Mouse (Mus musculus): ENCODE data around the gene Cox20. TPM values are rescaled to one million over a fixed set of nuclear protein-coding genes. Genes with fewer than 3 reads are reported as not detected.
A peak's percentile ranks its signal among the peaks of the same experiment; 100 is the strongest.
"Not testable (repeated sequence)": the region's sequence is repeated elsewhere in the genome, so short reads cannot be mapped to it uniquely, and the experiment has no call there.

Gene Cox20
- polyA plus RNA-seq, 2 experiments from 2014 or later: 151 to 205 TPM

DNA sequence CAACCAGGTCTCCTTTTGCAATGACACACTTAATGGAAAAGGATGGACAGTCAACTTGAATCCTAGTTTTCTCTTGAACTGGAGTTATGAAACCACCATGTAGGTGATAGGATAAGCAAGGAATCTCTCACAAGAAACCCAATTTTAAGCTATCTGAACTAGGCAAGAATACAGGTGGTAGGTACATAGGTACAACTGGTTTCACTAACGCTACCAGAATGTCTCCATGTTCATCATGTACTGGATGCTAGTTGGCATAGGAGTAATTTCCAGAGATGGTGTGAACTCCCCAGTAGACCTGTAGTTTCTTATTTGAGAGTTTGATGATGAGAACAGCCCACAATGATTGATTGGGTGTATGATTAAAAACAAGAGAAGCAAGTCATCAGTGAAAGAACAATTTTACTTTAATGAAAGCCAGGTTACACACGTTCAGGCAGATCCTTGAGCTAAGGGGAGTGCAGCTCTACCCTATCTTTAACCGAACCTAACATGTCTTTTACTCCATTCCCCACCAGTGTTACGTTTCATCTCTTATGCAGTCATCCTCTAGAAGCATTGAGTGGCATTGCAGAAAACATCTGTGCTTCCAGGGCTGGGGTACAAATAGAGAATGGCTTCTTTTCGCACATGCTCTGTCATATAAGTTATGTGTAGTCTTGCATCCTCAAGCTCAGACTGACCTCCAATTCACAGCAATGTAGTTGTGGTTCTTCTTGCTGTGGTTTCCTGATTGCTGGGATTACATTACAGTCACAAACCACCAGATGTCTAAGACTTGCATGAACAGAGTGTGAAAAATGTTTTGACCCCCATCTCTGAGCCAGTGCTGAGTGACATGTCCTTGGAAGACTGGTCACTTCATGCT, 2.0 kb downstream of the Cox20 start:
- ATAC-seq: no peak

DNA sequence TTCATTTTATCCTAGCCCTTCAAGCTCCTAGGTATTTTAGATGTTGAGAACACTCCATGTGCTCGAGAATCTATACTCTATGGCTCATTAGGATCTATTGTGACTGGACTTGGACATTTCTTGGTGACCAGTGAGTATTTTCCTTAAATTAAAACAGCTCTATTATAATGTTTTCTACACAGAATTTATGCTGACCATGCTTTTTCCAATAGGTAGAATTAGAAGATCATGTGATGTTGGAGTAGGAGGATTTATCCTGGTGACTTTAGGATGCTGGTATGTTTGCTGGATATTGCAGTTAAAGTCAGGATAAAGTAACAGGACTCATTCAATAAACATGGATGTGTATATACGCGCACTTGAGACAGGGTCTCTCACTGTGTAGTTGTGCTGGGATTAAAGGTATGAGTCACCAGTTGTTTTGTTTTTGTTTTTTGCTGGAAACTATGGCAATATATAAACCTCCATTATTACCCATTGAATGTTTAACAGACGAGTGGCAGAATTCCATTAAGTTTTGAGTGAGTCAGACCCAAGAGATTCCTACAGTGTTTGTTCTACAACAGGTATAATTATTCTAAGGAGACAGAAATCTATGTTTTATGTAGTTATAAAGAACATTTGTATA, 2.9 kb downstream of the Cox20 start:
- no peak for ATAC-seq

DNA sequence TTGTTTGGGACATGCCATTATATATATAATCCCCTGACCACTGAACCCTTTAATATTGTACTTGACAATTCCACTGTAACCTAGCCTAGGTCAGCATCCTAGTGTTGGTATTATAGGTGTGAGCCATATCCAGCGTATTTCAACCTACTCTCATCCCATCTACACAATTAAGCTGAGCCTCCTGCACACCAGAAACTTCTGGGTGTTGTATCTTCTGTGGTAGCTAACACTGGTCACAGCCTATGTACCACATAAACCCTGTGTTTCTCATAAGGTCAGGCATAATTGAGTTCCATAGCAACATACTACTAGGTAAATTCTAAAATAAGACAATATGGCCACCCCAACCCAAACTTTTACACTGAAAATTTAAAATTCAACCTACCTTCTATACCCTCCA, 4.3 kb downstream of the Cox20 start:
- no peak for ATAC-seq

DNA sequence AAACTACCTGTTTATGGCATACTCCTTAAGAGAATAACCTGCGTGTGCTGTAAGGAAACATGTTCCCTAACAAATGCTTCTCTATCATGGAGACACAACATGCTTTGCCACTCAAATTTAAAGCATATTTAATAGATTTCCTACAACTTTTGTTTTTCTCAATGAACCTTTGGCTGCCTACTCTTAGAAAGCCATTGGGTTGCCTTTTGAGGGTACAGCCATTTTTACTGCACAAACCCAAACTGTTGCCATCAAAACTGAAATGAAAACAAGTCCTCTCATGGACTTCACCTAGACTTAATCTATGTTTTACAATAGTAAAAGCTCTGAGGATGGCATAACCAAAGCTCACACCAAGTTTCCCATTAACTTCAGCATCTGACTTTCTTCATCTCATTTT, 5.6 kb downstream of the Cox20 start:
- no peak for ATAC-seq

DNA sequence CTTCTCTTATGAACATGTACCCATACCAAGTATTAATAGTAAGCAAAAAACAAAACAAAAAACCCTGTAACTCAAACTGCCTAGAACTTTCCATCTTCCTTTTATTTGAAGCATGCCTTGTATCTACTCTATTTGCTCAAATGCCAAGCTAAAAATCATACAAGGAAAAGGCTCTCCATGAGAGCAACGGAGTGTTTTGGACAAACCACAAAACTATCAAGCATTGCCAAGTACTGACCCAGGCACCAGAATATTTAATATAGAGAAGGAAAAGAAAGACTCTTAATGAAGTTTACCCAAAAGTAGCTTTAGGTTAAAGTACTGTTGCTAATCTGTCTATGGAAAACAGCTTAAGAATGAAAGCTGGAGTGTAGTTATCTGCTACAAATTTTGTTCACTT, 7.4 kb downstream of the Cox20 start:
- no peak for ATAC-seq

DNA sequence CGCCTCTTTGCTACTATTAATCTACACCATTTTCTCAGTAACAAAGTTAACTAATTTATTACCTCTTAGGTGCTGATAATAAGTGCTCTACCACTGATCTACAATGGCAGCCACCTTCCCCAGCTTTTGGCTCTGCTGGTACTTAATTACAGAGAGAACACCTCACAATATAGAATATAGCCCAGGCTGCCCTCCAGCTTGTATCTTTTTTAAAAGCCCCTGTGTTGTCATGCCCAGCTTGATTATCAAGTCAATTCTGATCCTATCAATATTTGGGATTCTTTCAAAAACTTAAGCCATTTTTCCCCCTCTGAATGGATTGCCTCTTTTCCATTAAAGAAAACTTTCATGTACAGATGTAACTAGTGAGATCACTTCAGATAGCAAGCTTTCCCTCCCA, 8.0 kb downstream of the Cox20 start:
- ATAC-seq: no peak

DNA sequence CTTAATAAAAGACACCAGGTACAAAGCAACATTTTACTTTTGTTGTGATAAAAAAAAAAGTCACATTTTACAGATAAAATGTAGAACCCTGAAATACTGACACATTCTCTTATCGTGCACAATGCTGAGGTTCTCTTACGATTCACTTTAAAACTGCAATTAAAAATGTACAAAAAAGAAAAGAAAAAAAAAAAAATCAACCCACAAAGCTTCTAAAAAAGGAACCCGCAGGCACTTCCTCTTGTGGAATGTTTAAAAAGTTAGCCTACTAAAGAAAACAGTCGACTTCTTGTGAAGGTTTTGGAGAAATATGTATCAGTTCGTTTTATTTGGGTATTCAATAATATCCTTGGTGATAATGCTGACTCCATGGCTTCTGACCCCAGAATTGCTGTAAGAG, 10.1 kb downstream of the Cox20 start:
- no peak for ATAC-seq

DNA sequence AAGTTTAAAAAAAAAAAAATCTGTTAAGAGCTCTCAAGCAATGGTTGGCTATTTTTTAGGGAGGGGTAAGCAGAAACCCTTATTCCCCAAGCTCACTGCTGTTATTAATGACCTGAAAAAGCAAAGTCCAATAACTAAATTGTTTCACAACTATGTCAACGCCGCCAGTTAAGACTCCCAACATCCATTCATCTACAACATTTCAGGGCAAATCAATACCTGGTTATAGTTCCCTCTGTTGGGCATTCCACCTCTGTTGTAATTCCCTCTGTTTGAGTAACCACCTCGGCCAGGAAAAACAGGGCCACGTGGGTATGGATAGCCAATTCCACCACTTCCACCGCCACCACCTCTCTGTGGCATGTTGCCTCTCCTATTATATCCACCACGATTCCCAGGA, 11.0 kb downstream of the Cox20 start:
- no peak for ATAC-seq

DNA sequence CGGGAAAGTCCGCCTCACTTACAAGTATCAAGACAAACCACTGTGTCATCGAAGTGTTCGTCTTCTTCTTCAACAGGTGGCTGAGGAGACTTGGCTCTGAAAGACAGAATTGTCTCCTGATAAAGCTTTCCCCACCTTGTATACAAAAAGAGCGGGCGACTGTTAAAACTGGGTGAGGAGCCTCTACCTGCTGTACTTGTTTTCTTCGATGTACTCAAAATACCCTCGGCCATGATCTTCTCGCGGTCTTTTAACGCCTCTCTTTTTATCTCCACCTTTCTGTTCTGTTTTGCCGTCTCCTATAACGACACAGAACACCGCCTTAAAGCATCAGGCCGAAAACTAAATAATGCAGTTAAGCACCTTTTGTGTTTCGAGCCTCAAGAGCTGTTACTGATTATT, 16.9 kb downstream of the Cox20 start:
- ATAC-seq: peak; percentile 11

DNA sequence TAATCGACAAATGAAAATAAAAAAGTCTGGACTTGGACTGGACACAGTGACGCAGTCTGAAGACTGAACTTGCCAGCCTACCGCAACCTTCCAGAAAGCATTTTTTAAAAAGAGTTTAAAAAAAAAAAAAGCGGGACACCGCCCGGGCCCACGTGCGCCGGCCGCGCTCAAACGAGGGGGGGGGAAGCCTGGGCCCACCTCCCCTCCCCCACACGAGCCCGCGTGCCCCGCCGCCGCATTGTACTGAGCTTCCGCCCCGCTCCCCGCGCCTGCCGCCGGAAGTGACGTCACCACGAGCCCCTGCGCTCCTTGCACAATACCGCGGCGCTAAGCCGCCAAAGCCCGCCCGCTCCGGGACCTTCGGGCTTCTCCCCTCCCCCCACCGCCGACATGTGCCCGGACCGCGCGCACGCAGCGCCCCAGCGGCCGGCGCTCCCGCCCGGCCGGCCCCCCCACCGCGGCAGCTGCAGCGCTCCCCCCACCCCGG, 17.4 kb downstream of the Cox20 start:
- ATAC-seq: peak; percentile 63

DNA sequence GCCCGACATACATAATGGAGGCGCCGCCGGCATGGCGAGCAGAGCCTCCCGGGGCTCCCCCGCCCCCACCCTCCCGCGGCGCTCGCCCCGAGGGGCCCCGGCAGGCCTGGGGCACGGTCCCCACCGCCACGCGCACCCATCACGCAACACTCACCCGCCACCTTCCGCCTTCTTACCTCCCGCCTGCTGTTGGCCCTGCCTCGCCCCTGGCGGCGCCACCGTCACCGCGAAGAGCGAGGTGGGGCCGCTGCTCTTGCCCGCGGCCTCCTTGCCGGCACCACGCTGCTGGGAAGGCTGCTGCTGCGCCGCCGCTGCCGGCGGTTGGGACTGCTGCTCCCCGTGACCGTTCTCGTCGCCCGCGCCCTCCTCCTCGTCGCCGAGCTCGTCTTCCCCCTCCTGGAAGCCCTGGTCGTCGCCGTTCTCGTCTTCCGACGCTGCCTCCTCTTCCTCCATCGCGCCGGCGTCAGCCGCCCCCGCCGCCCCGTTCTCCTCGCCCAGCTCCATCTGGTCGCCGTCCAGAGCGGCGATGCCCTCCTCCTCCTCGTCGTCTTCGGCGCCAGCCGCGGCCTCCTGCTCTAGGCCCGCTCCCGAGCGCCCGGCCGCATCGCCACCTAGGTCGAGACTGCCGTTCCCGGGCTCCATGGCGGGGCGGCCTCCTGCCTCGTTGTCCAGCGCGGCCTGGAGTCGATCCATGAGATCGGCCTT, 18.0 kb downstream of the Cox20 start:
- peak; percentile 33 for ATAC-seq

DNA sequence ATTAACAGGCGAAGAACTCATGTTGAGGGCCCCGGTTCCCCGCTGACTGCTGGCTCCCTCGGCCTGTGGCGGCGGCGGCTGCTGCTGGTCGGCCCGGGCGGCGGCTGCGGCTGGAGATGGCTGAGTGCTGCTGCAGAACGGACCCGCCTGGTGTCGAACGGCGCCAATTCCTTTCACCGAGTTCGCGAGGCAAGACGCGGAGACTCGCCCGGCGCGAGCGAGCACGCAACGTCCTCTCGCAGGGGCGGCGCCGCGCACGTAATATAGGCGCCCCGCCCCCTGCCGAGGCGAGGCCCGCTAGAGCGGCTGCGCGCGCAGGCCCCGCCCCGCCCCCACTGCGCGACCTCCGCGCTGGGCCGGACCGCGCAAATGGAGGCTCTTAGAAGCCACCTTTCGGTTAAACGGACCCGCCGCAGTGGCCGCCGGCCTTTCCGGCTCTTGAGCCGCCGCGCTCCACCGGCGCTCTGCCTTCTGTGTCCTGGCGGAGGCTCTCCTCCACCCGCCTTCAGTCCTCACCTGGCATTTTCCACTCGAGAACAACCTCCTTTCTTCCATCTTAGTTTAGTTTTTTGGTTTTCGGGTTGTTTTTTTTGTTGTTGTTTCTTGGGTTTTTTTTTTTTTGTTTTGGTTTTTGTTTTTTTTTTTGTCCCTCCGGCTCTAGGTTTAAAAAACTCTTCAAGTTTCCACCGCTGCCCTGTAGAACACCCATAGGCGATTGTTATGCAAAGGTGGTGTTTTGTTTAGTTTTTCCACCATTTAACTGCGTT, 18.8 kb downstream of the Cox20 start, which contains the start of gene Hnrnpu:
Gene Hnrnpu (minus strand): TSS at position 247 of the 767 bp plus-strand sequence.
- peak; percentile 66 for ATAC-seq

DNA sequence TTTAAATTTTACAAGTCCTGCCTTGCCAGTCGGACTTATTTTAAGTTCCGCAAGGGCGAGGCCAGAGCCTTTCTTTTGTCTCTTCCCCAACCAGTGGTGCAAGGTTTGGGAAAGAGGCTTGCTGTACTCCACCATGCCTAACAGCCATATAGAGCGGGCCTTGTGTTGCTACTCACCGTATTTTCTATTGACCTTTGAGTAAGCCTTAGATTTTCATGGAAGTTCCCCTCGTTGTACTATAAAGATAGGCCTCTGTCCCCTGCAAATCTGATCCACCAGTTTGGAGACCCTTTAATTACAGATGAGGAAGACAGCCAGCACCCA, 19.4 kb downstream of the Cox20 start:
- ATAC-seq: no peak

DNA sequence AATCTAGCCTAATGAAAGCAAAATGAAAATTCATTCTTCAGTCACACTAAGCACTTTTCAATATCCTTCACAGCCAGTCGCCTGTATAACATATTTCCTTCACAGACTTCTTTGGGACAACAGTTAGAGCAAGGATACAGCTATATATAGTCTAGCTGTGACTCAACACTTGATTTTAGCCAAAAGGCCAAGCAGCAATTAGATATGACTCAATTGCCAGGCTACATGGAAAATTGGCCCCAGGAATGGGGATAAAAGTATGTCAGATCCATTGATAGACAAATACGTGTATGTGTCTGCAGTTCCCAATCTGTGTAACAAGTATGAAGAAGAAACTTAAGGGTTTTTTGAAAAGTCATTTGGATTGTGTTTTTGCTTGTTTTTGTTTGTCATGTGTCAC, 21.3 kb downstream of the Cox20 start:
- ATAC-seq: no peak

DNA sequence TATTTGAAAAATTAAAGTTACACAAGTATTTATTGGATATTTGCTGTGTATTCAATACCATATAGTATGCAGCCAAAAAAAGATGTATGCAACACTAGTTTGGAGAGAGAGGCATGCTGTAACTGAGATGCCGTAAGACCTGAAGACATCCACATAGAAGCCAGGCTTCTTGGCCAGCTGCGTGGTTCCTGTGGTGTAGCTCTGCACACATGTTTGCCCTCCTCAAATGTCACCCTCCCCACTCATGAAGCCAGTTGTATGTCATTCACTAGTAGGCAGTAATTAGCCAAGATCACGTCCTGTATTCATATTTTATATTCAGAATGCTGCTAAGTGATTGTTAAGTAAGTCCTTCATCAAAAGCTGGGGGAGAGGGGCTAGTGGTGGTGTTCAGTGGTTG, 22.5 kb downstream of the Cox20 start:
- ATAC-seq: no peak

DNA sequence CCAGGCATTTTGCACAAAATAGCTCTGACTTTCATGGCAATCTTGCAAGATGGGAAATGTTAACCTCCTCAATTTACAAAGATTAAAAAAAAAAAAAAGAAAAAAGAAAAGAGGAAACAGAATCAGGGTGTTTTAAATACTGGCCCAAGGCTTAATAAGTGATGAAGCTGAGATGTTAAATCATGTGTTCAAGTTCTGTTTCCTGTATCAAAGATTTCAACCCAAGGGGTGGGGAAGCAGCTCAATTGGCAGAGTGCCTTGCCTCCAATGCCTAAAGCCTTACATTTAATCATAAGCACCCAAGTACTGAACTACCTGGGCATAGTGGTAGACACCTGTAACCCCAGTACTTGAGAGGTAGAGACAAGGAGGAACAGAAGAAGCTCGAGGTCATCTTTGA, 23.1 kb downstream of the Cox20 start:
- no peak for ATAC-seq

DNA sequence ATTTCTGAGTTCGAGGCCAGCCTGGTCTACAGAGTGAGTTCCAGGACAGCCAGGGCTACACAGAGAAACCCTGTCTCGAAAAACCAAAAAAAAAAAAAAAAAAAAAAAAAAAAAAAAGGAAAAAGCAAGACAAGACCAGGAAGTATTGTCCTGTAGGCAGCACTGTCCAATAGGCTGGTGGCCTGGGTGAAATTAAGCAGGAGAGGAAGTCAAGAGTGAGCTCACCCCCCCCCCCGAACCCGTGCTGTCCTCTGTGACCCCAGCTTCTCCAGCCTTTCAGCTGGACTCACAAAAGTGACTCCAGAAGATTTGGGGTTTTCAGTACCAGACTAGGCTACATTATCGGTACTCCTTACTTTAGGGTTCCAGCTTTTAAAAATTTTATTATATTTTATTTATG, 23.7 kb downstream of the Cox20 start:
- ATAC-seq: no peak

DNA sequence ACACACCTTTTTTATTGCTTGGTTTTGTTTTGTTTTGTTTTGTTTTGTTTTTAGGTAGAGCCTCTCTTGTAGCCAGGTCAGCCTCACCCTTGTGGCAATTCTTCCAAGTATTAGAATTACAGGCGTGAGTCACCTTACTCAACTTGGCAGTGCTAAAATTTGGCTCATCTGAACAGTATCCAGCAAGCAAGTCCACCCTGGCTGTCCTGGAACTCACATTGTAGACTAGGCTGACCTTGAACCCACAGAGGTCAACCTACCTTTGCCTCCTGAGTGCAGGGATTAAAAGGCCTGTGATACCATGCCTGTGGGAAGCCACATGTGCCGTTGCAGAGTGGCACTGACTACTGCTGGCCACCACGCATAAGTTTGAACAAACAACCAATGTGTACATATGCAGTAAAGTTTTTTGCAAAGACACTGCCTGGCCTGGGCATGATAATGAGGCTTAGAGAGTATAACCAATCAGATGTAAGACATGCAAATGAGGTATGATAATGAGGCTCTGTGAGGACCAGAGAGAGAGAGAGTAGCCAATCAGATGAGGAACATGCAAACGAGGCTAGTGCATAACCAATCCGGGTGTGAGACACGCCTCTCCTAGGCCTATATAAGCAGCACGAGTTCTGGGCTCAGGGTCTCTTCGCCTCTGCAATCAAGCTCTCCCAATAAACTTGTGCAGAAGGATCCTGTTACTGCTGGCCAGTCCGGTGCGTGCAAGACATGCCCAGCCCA, 25.3 kb downstream of the Cox20 start:
- ATAC-seq: not testable (repeated sequence)

DNA sequence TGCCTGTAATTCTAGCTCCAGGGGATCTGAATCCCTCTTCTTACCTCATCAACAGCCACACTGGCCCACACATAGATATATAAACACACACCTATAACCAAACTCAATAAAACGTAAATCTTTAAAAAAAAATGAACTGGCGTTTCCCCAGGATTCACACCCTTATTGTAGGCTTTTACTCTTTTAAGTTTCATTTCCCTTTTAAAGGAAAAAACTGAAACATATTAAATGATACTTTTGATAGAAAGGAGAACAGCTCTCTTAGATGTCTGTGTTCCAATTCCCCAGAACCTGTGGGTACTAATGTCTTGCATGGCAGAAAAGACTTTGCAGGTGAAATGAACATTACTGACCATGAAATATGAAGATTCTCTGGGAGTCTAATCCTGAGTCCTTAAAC, 31.9 kb downstream of the Cox20 start:
- ATAC-seq: no peak

DNA sequence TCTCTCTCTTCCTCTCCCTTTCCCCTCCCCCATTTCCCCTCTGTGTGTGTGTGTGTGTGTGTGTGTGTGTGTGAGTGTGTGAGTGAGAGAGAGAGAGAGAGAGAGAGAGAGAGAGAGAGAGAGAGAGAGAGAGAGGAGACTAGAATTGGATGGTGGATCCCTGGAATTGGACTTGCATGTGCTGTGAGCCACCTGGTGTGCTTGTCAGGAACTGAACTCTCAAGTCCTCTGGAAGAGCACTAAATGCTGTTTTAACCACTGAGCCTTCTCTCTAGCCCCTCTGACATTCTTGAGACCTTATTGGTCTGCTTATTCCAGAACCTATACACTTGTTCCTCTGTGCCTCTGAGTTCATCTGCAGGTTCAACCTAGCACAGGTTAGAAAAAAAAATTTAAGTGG, 32.7 kb downstream of the Cox20 start:
- ATAC-seq: no peak

DNA sequence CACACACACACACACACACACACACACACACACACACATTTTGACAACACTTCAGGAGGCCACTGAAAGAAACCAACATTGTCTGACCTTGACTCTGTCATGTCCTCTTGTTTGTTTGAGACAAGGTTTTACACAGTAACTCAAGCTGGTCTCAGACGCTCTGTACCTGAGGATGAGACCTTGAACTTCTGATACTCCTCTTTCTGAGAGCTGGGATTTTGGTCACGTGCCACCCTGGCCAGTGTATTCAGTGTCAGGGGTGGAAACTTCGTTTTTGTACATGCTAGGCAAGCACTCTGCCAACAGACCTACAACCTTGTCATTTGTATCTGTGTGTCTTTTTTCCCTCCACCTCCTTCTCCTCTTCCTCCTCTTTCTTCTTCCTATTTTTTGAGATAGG, 35.6 kb downstream of the Cox20 start:
- no peak for ATAC-seq
